Mouse (Mus musculus) midbrain, postnatal 0 days (tissue): Measurements from ENCODE around the gene Myo1a. TPM values are rescaled to one million over a fixed set of nuclear protein-coding genes. Genes with fewer than 3 reads are reported as not detected.

Source experiments
- ATAC-seq: fragments of 200-750 bp; cut with Nextera tagmentation; 2 replicates; pipeline ENCODE4 v1.8.0; 2017; ENCODE audit warnings: moderate number of reproducible peaks, mild to moderate bottlenecking, moderate TSS enrichment, moderate library complexity; ENCODE audit not compliant: low FRiP score
- DNase-seq: peaks from one replicate; pipeline ENCODE4 v3.0.0-alpha.2; 2015; ENCODE audit warnings: low spot score
- H3K27ac ChIP-seq: fragments of 300-500 bp; sonication (generic); 2 replicates; pipeline ENCODE4 v1.5.1; 2014; ENCODE audit warnings: low read depth, mild to moderate bottlenecking, low read length, mixed read lengths
- H3K27me3 ChIP-seq: fragments of 300-500 bp; sonication (generic); 2 replicates; pipeline ENCODE4 v1.6.1; 2014; ENCODE audit warnings: low read length, control low read depth, mixed read lengths; ENCODE audit not compliant: insufficient read depth
- H3K36me3 ChIP-seq: fragments of 300-500 bp; sonication (generic); 2 replicates; pipeline ENCODE4 v1.6.1; 2014; ENCODE audit warnings: low read length, control low read depth, mixed read lengths; ENCODE audit not compliant: insufficient read depth
- H3K4me1 ChIP-seq: fragments of 300-500 bp; sonication (generic); 2 replicates; pipeline ENCODE4 v1.6.1; 2014; ENCODE audit warnings: mild to moderate bottlenecking, control low read depth, antibody characterized with exemption, low read length, mixed read lengths; ENCODE audit not compliant: insufficient read depth
- H3K4me2 ChIP-seq: fragments of 300-500 bp; sonication (generic); 2 replicates; pipeline ENCODE4 v1.6.1; 2014; ENCODE audit warnings: low read depth, mild to moderate bottlenecking, low read length, mixed read lengths; ENCODE audit not compliant: poor library complexity, severe bottlenecking
- H3K4me3 ChIP-seq: fragments of 300-500 bp; sonication (generic); 2 replicates; pipeline ENCODE4 v1.5.1; 2014; ENCODE audit warnings: low read depth, mild to moderate bottlenecking, low read length, moderate library complexity
- H3K9ac ChIP-seq: fragments of 300-500 bp; sonication (generic); replicated peaks from 2 replicates; pipeline ENCODE4 v1.6.1; 2014; ENCODE audit warnings: mild to moderate bottlenecking, low read length, moderate library complexity, mixed read lengths; ENCODE audit not compliant: poor library complexity, severe bottlenecking
- H3K9me3 ChIP-seq: fragments of 300-500 bp; sonication (generic); 2 replicates; pipeline ENCODE4 v1.6.1; 2016; ENCODE audit warnings: low read length, control low read depth
- CTCF ChIP-seq: IDR thresholded peaks from 2 replicates; pipeline ENCODE4 v1.5.1; 2016; ENCODE audit warnings: antibody characterized with exemption, mild to moderate bottlenecking
- WGBS: fragments of 180-500 bp; shearing (Covaris S2); extraction: QIAGEN DNeasy Blood & Tissue Kit; methylation state at CpG from one replicate; pipeline ENCODE4 v1.1.7; 2014; 5-methylcytosine and 5-hydroxymethylcytosine counted together
- polyA plus RNA-seq: library from polyadenylated mRNA; unstranded; fragments of >200 nt; fragmentation: Nextera tagmentation; extraction: Ambion mirVana; gene quantifications from 2 replicates; pipeline ENCODE4 v1.2.1, GENCODE M21; 2015
- total RNA-seq: library from RNA; depleted of rRNA; stranded (reverse); fragments of >200 nt; gene quantifications from 2 replicates; pipeline ENCODE4 v1.2.3, GENCODE M21; 2014

Gene Myo1a
- total and polyA plus RNA-seq, 2 experiments from 2014 or later, result 0.15 to 0.77 TPM

DNA sequence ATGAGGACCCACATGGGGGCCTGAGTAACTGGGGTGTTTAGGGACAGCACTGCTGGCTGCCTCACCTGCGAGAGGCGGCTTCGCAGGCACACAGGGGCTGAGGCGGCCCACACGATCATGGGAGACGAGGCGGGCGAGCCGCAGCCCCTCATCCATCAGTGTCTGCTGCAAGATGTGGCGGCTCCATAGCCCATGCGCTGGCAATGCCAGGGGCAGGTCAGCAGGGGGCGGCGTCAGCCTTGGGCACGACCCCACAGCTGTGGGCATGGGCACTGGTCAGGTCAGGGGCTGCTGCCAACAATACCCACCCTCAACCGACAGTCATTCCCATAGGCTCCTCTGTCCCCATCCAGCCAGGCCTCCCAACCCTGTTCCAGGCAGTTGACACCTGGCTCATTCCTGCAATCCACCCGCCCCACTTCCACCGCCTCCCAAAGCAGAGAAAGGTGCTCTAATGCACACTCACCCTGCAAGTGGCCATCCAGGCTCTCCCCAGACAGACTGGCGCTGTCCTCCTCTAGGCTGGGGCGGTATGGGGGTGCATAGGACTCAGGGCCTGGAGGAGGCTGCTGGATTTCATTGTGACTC lies 42.2 kb upstream of the Myo1a start:
- no peak overlapping the region for H3K27ac ChIP-seq
- no peaks in the 10 kb centered on the region for H3K9me3 ChIP-seq
- ATAC-seq, result no peak
- WGBS, result 20% methylated on average over 19 of the region's 19 CpGs
- H3K4me2 ChIP-seq, result peak overlapping the region; percentile 37; the same call in 1 of the 2 replicates
- H3K4me3 ChIP-seq, result no peak overlapping the region
- H3K27me3 ChIP-seq, result peaks cover 55% of the 10 kb centered on the region
- peak; percentile 19 for DNase-seq
- H3K36me3 ChIP-seq, result no peaks in the 10 kb centered on the region
- H3K9ac ChIP-seq, result no peak overlapping the region
- H3K4me1 ChIP-seq, result peaks cover 6% of the 10 kb centered on the region; the same call in 1 of the 2 replicates
- TF ChIP-seq CTCF, result peak; percentile 22

DNA sequence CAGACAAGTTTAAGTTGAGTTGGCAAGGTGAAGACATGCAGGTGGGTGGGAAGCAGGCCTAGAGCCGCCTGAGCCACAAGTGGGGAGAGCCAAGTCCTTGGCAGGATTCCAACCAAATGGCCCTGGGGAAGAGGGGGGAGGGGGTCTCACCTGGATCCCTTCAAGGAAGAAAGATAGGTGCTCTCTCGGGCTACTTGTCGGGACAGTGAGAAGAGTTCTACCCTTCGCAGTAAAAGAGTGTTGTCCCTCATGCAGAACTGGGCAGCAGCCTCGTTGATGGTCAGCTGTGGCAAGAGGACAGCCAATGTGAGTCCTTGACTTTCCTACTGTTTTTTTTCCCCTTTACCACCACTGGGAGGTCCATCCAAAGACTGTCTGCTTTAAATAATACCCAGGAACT lies 41.4 kb upstream of the Myo1a start:
- ATAC-seq, result no peak
- Histone ChIP-seq H3K9me3 (no peaks in the 10 kb centered on the region), H3K27ac (no peak overlapping the region), H3K4me1 (peaks cover 11% of the 10 kb centered on the region; the same call in 1 of the 2 replicates), H3K36me3 (no peaks in the 10 kb centered on the region), H3K9ac (no peak overlapping the region), H3K27me3 (peaks cover 55% of the 10 kb centered on the region), H3K4me2 (no peak overlapping the region), H3K4me3 (no peak overlapping the region)
- no peak for DNase-seq
- WGBS, result 17% methylated on average over 5 of the region's 5 CpGs
- no peak for TF ChIP-seq CTCF

DNA sequence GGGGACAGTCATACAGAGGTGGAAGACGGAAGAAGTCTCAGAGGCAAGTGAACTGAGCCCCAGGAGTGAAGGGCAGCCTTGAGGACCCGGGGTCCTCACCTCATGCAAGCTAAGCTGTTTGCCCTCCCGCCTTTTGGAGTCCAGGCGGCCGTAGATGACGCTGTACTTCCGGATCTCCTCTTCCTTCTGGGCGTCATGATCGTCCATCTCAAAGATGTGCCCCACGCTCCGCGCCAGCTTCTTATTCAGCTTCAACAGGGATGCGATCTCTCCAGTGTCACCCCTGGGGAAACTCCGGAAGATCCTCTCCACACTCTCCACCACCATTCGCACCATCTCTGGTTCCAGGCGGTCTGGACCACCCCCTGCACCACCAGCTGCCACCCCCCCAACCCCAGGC lies 40.8 kb upstream of the Myo1a start:
- Histone ChIP-seq H3K9ac (no peak overlapping the region), H3K27ac (no peak overlapping the region), H3K4me1 (peaks cover 11% of the 10 kb centered on the region; the same call in 1 of the 2 replicates), H3K4me3 (no peak overlapping the region), H3K4me2 (no peak overlapping the region), H3K36me3 (no peaks in the 10 kb centered on the region), H3K27me3 (peaks cover 55% of the 10 kb centered on the region), H3K9me3 (no peaks in the 10 kb centered on the region)
- no peak for TF ChIP-seq CTCF
- ATAC-seq, result no peak
- no peak for DNase-seq
- 24% methylated on average over 16 of the region's 16 CpGs for WGBS

DNA sequence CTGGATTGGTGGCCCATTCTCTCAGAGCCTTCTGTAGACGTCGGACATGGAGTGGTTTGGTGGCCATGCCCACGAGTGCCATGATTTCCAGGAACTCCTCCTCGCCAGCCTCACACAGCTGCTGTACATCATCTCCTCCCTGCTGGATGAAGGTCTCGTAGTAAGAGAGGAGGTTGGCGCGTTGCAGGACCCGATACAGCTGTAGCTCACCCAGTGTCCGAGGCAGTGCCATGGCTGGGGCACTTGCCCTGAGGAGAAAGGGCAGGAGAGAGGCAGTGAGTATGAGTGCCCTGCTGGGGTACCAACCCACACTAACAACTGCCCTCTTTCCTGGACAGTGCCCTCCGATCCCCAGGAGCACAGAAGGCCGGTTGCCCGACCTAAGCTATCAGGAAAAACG lies 40.1 kb upstream of the Myo1a start:
- no peak overlapping the region for H3K4me3 ChIP-seq
- no peak for DNase-seq
- no peak overlapping the region for H3K27ac ChIP-seq
- H3K4me1 ChIP-seq, result peaks cover 11% of the 10 kb centered on the region; the same call in 1 of the 2 replicates
- 21% methylated on average over 13 of the region's 13 CpGs for WGBS
- H3K9me3 ChIP-seq, result no peaks in the 10 kb centered on the region
- no peak overlapping the region for H3K4me2 ChIP-seq
- H3K27me3 ChIP-seq, result peaks cover 55% of the 10 kb centered on the region
- no peak for ATAC-seq
- no peaks in the 10 kb centered on the region for H3K36me3 ChIP-seq
- no peak overlapping the region for H3K9ac ChIP-seq
- no peak for TF ChIP-seq CTCF

DNA sequence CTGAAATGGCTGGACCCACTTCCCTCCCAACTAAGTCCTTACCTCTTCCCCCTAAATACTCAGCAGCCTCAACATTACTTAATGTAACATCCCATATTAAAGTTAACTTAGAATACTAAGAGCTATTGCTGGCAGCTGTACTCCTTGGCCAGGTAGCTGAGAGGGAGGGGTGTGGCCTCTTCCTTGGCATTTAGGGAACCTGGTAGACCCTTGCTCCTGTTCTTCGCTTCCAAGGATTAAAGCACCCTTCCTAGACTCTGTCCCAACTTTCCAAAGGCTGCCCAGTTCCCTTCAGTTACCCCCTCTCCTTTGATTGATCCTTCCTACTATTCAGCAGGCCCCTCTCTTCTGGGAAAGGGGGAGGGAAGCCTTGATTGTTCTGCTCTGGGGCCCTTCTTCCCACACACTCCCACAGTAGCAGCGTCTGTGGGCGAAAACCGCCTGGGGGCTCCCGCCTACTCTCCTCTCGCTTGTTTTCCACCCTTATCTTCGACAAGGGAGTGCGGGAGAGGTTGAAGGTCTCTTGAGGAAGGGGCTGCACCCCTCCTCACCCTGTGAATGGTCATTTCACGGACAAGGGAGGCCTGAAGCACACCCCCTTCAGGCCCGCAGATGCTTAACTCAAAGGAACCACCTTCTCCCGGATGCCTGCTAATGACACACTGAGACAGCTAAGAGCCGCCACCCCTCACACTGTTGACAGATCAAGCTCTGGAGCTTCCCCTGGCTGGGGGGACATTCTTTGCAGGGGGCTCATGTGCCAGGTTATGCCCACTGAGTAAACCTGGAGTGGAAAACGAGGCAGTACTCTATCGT lies 39.4 kb upstream of the Myo1a start:
- no peaks in the 10 kb centered on the region for H3K9me3 ChIP-seq
- H3K4me1 ChIP-seq, result peaks cover 11% of the 10 kb centered on the region; the same call in 1 of the 2 replicates
- no peak overlapping the region for H3K27ac ChIP-seq
- H3K36me3 ChIP-seq, result no peaks in the 10 kb centered on the region
- peak overlapping the region; percentile 95 for H3K4me2 ChIP-seq
- peak overlapping the region; percentile 50 for H3K4me3 ChIP-seq
- DNase-seq (no peak), ATAC-seq (no peak)
- H3K9ac ChIP-seq, result peak overlapping the region; percentile 60; the same call in 1 of the 2 replicates
- TF ChIP-seq CTCF, result no peak
- peaks cover 55% of the 10 kb centered on the region for H3K27me3 ChIP-seq
- WGBS, result 9% methylated on average over 14 of the region's 14 CpGs
